Mouse (Mus musculus) kidney, embryonic 16.5 days (tissue): ENCODE measurements around the gene Fam71b. TPM values are rescaled to one million over a fixed set of nuclear protein-coding genes. Genes with fewer than 3 reads are reported as not detected.

Experiments used
- ATAC-seq: fragments of 200-750 bp; cut with Nextera tagmentation; 2 replicates; pipeline ENCODE4 v1.8.0; 2017; ENCODE audit warnings: moderate TSS enrichment; ENCODE audit not compliant: low FRiP score, low TSS enrichment
- H3K27ac ChIP-seq: fragments of 300-500 bp; sonication (generic); 2 replicates; pipeline ENCODE4 v1.5.1; 2014; ENCODE audit warnings: low read length
- H3K27me3 ChIP-seq: fragments of 300-500 bp; sonication (generic); 2 replicates; pipeline ENCODE4 v1.6.1; 2014; ENCODE audit warnings: low read length, control low read depth, mixed read lengths; ENCODE audit not compliant: insufficient read depth
- H3K36me3 ChIP-seq: fragments of 300-500 bp; sonication (generic); 2 replicates; pipeline ENCODE4 v1.6.1; 2014; ENCODE audit warnings: low read length, control low read depth, mixed read lengths; ENCODE audit not compliant: insufficient read depth
- H3K4me1 ChIP-seq: fragments of 300-500 bp; sonication (generic); 2 replicates; pipeline ENCODE4 v1.6.1; 2014; ENCODE audit warnings: low read length, control low read depth, mixed read lengths; ENCODE audit not compliant: insufficient read depth
- H3K4me2 ChIP-seq: fragments of 300-500 bp; sonication (generic); replicated peaks from 2 replicates; pipeline ENCODE4 v1.6.1; 2014; ENCODE audit warnings: low read depth, low read length
- H3K4me3 ChIP-seq: fragments of 300-500 bp; sonication (generic); 2 replicates; pipeline ENCODE4 v1.5.1; 2014; ENCODE audit warnings: mild to moderate bottlenecking, low read length
- H3K9ac ChIP-seq: fragments of 300-500 bp; sonication (generic); replicated peaks from 2 replicates; pipeline ENCODE4 v1.6.1; 2014; ENCODE audit warnings: low read length
- H3K9me3 ChIP-seq: fragments of 300-500 bp; sonication (generic); 2 replicates; pipeline ENCODE4 v1.6.1; 2016; ENCODE audit warnings: low read length, control low read depth
- WGBS: fragments of 180-500 bp; shearing (Covaris S2); extraction: QIAGEN DNeasy Blood & Tissue Kit; methylation state at CpG from one replicate; pipeline ENCODE4 v1.1.7; 2014; 5-methylcytosine and 5-hydroxymethylcytosine counted together
- polyA plus RNA-seq: library from polyadenylated mRNA; unstranded; fragments of >200 nt; fragmentation: Nextera tagmentation; extraction: Ambion mirVana; gene quantifications from 2 replicates; pipeline ENCODE4 v1.2.1, GENCODE M21; 2015

Fam71b gene
- polyA plus RNA-seq, 1 experiment from 2014 or later, result not detected

DNA sequence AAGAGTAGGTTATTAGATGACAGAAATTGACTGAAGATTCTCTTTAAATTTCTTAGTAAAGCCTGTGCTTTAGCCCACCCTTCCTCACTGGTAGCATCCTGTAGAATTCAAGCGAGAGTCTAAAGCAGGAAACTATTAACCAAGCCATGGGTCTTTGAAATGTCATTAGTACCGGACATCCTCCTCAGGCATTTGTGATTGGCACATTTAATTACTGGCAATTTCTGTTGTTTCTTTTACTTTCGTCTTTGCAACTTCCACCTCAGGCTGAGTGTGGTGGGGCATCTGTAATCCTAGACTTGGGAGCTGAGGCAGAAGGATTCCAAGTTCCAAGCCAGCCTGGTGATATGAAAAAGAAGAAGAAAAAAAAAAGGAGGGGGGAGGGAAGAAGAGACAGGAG is 30.0 kb upstream of the Fam71b start:
- Histone ChIP-seq H3K9me3 (no peaks in the 10 kb centered on the region), H3K27me3 (no peaks in the 10 kb centered on the region), H3K27ac (no peak overlapping the region), H3K36me3 (no peaks in the 10 kb centered on the region), H3K9ac (no peak overlapping the region), H3K4me2 (no peak overlapping the region), H3K4me1 (no peaks in the 10 kb centered on the region), H3K4me3 (no peak overlapping the region)
- 25% methylated on average over 3 of the region's 3 CpGs for WGBS
- no peak for ATAC-seq

DNA sequence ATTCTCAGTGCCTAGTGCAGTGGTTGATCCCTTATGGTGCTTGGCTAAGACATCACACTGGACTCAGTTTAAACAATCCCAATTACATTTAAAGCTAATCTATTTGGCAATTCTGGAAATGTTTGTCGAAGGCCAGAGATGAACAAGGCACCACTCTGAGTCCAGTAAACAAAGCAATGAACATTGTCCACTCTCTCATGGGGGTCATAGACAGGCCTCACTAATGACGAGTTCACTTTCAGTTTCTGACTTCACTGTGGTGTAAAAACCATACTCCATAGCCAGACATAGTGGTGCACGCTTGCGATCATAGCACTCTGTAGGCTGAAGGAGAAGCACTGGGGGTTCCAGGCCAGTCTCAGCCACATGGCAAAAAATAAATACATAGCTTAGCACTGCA is 25.9 kb upstream of the Fam71b start:
- no peaks in the 10 kb centered on the region for H3K27me3 ChIP-seq
- H3K4me1 ChIP-seq, result no peaks in the 10 kb centered on the region
- H3K9me3 ChIP-seq, result no peaks in the 10 kb centered on the region
- no peak overlapping the region for H3K27ac ChIP-seq
- 93% methylated on average over 4 of the region's 4 CpGs for WGBS
- no peak overlapping the region for H3K4me2 ChIP-seq
- no peak overlapping the region for H3K4me3 ChIP-seq
- H3K36me3 ChIP-seq, result no peaks in the 10 kb centered on the region
- no peak for ATAC-seq
- H3K9ac ChIP-seq, result no peak overlapping the region

DNA sequence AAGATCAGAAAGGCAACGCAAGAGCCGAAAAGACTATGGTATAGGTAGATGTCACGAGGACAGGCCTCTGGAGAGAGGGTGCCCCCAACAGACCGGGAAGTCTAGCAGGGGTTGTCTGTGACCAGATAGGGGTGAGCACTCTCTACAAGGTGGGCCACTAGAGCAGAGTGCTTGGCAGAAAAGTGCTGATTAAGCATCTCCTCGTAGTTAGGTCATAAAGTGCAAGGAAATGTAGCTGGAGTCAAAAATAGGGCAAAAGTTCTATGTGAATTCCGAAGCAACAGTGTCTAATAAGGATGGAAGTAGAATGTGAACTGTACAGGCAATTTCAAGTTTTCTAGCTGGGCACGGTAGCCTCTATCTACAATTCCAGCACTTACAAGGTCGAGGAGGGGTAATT is 25.1 kb upstream of the Fam71b start:
- Histone ChIP-seq H3K9me3 (no peaks in the 10 kb centered on the region), H3K27me3 (no peaks in the 10 kb centered on the region), H3K4me1 (no peaks in the 10 kb centered on the region), H3K4me3 (no peak overlapping the region), H3K9ac (no peak overlapping the region), H3K4me2 (no peak overlapping the region), H3K27ac (no peak overlapping the region), H3K36me3 (no peaks in the 10 kb centered on the region)
- 89% methylated on average over 8 of the region's 8 CpGs for WGBS
- no peak for ATAC-seq

DNA sequence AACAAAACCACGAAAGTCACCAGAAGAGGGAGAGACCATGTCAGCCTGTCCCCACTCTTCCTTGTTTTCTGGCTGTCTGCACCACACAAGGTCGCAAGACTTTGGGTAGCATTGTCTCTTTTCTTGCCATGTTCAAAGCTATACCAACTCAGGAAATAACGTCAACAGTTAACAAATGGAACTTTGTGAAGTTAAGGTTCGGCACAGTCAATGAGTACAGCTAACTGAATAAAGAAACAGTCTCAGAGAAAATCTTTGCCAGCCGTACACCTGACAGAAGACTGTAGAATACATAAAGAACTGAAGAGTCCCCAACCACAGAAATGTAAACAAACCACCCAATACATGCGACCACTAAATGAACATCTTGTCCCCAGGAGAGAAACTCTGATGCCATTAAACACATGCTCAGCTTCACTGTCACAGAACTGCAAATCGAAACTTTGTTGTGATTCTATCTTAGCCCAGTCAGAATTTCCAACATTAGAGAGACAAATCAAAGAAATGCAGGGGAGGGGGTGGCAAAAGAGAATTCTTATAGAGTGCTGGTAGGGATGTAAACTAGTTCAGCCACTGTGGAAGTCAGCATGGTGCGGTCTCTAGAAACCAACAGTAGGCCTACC is 23.9 kb upstream of the Fam71b start:
- Histone ChIP-seq H3K27ac (no peak overlapping the region), H3K27me3 (no peaks in the 10 kb centered on the region), H3K4me2 (no peak overlapping the region), H3K36me3 (no peaks in the 10 kb centered on the region), H3K4me3 (no peak overlapping the region), H3K9ac (no peak overlapping the region), H3K4me1 (no peaks in the 10 kb centered on the region), H3K9me3 (no peaks in the 10 kb centered on the region)
- 81% methylated on average over 8 of the region's 8 CpGs for WGBS
- no peak for ATAC-seq

DNA sequence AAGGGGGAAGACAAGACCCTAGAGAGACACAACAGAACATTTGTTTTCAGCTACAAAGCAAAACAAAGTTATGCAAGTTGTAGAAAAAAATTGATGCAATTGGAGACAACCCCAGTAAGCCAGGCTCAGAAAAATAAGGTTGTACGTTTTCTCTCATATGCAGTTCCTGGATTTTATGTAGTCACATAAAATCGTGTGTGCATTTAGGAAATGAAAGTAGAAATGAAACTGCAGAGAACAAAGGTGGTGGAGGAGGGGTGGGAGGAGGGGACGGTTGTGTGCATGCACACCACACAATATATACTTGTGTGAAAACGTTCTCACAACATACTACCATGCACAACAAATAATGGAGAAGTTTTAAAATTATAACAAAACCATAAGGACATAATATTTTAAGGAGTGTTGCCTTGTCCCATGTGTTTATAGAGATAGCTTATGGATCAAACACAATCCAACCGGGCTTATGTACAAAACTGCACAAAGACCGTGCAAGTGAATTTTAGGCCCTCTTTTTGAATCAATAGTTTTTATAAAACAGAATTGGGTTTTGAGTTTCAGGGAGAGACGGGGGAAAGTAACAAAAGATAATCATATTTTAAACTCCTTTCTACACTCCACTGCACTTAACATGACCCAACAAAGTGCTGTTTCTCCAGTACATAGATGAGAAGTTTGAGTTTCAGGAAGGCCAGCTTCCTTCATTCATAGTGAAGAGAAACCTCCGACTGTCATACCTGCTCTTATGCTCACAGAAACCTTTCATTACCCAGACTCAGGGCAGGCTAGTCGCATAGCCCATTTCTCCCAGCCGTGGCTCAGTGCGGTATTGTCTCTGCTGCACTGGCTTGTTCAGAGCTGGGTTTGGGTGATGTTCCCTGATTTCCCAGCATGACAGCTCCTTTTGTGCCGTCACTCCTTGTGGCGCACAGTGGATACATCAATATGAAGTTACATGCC is 23.0 kb upstream of the Fam71b start:
- 80% methylated on average over 13 of the region's 13 CpGs for WGBS

DNA sequence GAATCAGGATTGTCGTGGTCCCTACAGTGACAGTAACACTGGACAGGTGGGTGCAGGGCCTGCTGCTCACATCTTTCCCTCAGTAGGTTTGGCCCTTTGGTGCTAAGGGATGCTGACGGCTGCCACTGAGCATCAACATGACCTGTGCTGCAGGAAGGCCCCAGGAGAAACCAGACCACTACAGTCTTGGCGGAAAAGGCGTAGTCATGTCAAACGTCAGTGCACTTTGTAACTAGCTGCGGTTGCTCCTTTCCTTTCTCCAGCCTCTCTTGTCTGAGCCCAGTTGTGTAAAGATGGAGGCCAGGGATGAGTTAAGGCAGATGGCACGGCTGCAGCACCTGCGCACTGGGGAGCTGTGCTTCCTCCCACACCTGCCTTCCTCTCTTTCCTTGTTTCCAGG is 21.3 kb upstream of the Fam71b start:
- WGBS, result 78% methylated on average over 8 of the region's 8 CpGs
- no peak overlapping the region for H3K27ac ChIP-seq
- ATAC-seq, result no peak
- no peaks in the 10 kb centered on the region for H3K36me3 ChIP-seq
- H3K9ac ChIP-seq, result no peak overlapping the region
- no peak overlapping the region for H3K4me3 ChIP-seq
- no peaks in the 10 kb centered on the region for H3K27me3 ChIP-seq
- no peak overlapping the region for H3K4me2 ChIP-seq
- no peaks in the 10 kb centered on the region for H3K9me3 ChIP-seq
- 0 out of 2 replicates have a peak, but pooled peaks cover under 1% of the 10 kb centered on the region for H3K4me1 ChIP-seq

More for the DNA sequence above, 23.0 kb upstream of the Fam71b start:
- Histone ChIP-seq H3K9ac (no peak overlapping the region), H3K4me2 (no peak overlapping the region), H3K4me3 (no peak overlapping the region), H3K4me1 (no peaks in the 10 kb centered on the region), H3K9me3 (no peaks in the 10 kb centered on the region), H3K36me3 (no peaks in the 10 kb centered on the region), H3K27me3 (no peaks in the 10 kb centered on the region), H3K27ac (no peak overlapping the region)
- ATAC-seq, result no peak

DNA sequence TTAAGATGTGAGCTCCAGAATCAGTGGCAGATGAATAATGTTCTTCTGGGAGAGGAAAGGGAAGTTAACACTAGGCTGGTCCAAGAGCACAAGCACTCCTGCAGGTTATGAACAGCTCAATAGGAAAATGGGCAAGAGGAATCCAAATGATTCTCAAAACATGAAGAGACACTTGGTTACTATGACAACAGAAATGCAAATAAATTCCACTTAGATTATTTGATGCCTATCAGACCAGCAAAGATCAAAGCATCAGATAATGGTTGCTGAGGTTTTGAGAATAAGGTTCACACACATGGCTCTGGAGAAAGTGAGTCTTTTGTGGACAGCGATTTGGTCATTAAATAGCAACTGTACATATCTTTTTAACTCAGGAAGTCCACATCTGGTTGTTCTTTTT is 19.0 kb upstream of the Fam71b start:
- Histone ChIP-seq H3K4me2 (no peak overlapping the region), H3K27ac (no peak overlapping the region), H3K4me1 (0 out of 2 replicates have a peak, but pooled peaks cover 7% of the 10 kb centered on the region), H3K27me3 (no peaks in the 10 kb centered on the region), H3K9me3 (no peaks in the 10 kb centered on the region), H3K36me3 (no peaks in the 10 kb centered on the region), H3K4me3 (no peak overlapping the region), H3K9ac (no peak overlapping the region)
- ATAC-seq, result no peak
- 79% methylated on average over 1 of the region's 1 CpGs for WGBS

DNA sequence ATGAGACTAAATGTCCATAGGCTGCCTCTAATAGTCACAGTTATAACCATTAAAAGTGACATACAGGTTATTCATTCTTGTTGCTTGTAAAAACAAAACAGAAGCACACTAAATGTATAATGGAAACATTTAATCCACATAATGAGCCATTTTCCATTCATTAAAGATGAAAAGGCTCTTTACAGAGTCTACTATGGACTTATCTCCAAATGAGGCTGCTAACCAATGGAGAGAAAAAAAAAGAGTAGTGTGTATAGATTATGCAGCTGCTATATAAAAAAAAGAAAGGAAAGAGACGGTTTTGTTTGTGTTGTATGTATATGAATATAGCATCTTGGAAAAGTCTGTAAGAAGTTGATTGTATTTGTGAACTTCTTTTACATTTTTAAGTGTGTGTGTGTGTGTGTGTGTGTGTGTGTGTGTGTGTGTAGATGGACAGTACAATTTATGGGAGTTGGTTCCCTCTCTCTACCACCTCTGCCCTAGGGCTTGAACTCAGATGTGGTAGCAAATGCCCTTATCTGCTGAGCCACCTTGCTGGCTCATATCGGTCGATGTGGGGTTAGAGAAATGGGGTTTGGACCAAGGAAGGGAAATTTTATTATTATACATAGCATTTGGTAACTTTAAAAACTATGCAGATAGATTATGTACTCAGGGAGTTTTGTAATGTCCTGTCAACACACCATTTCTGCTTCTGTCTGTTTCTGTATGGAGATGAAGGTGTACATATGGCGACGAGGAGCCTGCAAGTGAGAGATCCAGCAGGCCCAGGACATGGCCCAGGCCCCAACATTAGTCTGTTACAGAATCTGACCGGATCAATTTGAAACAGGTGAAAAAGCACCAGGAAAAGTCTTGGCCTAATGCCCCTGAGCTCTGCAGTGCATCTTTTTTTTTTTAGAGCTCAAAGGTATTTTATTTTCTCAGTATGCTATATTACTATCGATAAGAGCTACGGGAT is 18.3 kb upstream of the Fam71b start:
- no peak overlapping the region for H3K27ac ChIP-seq
- no peaks in the 10 kb centered on the region for H3K9me3 ChIP-seq
- H3K4me1 ChIP-seq, result 0 out of 2 replicates have a peak, but pooled peaks cover 7% of the 10 kb centered on the region
- H3K4me3 ChIP-seq, result no peak overlapping the region
- H3K4me2 ChIP-seq, result no peak overlapping the region
- 87% methylated on average over 8 of the region's 8 CpGs for WGBS
- H3K36me3 ChIP-seq, result no peaks in the 10 kb centered on the region
- H3K27me3 ChIP-seq, result no peaks in the 10 kb centered on the region
- H3K9ac ChIP-seq, result no peak overlapping the region
- no peak for ATAC-seq

DNA sequence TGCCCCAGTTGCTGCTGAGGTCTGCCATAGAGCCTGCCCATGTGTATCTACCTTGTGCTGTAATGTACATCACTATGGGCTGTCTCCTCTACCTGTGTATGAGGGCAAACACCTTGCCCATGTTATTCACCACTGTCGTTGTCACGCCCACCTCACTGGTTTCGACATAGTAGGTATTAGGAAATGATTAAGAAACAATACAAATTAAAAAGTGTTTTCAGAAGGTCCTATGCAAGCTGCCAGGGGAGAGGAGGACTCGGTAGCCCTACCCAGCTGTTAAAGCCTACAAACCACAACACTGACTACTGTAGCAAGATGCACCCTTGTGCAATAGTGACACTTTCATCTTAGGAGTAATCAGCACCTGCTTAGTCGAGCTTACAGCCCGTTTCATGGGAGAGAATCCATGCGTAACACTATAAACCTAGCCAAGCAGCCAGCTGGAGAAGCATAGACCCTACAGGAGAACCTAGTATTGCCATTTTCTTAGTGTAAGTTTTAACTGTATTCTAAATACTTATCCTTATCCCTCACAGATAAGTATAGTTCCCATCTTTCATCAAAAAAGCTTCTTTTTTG is 16.2 kb upstream of the Fam71b start:
- WGBS, result 68% methylated on average over 7 of the region's 7 CpGs
- no peak overlapping the region for H3K27ac ChIP-seq
- H3K9ac ChIP-seq, result no peak overlapping the region
- no peaks in the 10 kb centered on the region for H3K27me3 ChIP-seq
- no peak overlapping the region for H3K4me2 ChIP-seq
- no peak overlapping the region for H3K4me3 ChIP-seq
- 0 out of 2 replicates have a peak, but pooled peaks have one; percentile 35 for ATAC-seq
- H3K4me1 ChIP-seq, result 0 out of 2 replicates have a peak, but pooled peaks cover 7% of the 10 kb centered on the region
- H3K36me3 ChIP-seq, result no peaks in the 10 kb centered on the region
- no peaks in the 10 kb centered on the region for H3K9me3 ChIP-seq
